Mouse (Mus musculus): ENCODE results near the gene 1700007K13Rik.

1700007K13Rik gene

GRCm38 (mm10) chr2:28419898-28420297 lies 46.2 kb downstream of the 1700007K13Rik start:
- ATAC-seq (ENCODE audit: insufficient number of reproducible peaks, low FRiP score, low TSS enrichment), result peak; percentile 9; the same call in 1 of the 2 replicates

GRCm38 (mm10) chr2:28418034-28418433 lies 48.1 kb downstream of the 1700007K13Rik start:
- peak; percentile 42 for ATAC-seq (ENCODE audit: insufficient number of reproducible peaks, low FRiP score, low TSS enrichment)

GRCm38 (mm10) chr2:28416511-28416910 lies 49.6 kb downstream of the 1700007K13Rik start:
- ATAC-seq (ENCODE audit: insufficient number of reproducible peaks, low FRiP score, low TSS enrichment), result no peak

- ATAC-seq (ENCODE audit: insufficient number of reproducible peaks, low FRiP score, low TSS enrichment), result peak; percentile 57
Measured at GRCm38 (mm10) chr2:28415387-28416024, 50.6 kb downstream of the 1700007K13Rik start.

GRCm38 (mm10) chr2:28414757-28415137 lies 51.4 kb downstream of the 1700007K13Rik start:
- ATAC-seq (ENCODE audit: insufficient number of reproducible peaks, low FRiP score, low TSS enrichment), result no peak

GRCm38 (mm10) chr2:28414116-28414756 lies 51.9 kb downstream of the 1700007K13Rik start:
- ATAC-seq (ENCODE audit: insufficient number of reproducible peaks, low FRiP score, low TSS enrichment), result no peak

GRCm38 (mm10) chr2:28412936-28413335 lies 53.2 kb downstream of the 1700007K13Rik start:
- no peak for ATAC-seq (ENCODE audit: insufficient number of reproducible peaks, low FRiP score, low TSS enrichment)

Data from cerebellum, adult (tissue).